Mouse (Mus musculus) thymus, postnatal 25 days (tissue): Measurements from ENCODE around the gene Dnah1.
A peak's percentile ranks its signal among the peaks of the same experiment; 100 is the strongest.

Source experiments
- DNase-seq: peaks from one replicate; pipeline ENCODE4 v3.0.0; 2022

The Dnah1 gene

DNA sequence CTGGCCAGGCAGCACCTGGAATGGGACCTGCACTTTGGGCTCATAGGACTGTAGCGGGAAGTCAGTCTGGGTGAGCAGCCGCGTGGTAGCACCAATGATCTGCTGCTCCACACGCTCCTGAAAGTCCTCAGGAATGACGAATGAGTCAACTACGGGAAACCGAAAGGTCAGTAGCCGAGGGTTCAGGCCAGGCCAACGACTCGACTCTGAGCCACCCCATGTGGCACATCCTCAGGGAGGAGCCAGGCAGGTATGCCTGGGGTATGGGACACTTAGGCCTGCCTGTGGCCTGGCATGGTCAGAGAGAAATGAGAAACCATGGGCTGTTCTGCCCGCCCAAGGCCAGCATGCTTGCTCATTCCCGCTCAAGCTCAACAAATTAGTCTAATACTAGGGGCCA, 7.1 kb downstream of the Dnah1 start:
- DNase-seq, result no peak

DNA sequence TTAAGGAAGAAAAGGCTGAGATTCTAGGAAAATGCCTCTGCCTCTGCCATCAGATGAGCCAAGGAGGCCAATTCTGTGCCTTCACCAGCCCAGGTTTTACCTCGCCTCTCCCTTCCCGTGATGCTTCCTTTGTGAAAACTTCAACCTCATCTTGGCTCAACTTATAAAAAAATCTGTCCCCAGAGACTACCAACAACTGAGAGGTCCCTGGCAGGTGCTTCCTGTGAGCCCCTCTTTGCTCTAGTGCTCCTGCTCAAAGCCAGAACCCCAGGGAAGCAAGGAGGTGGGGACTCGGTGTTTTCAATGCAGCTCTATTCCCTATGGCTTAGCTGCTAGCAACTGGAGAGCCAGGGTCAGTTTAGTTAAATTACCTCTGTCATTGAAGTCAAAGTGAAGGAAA, 10.5 kb downstream of the Dnah1 start:
- DNase-seq, result no peak

DNA sequence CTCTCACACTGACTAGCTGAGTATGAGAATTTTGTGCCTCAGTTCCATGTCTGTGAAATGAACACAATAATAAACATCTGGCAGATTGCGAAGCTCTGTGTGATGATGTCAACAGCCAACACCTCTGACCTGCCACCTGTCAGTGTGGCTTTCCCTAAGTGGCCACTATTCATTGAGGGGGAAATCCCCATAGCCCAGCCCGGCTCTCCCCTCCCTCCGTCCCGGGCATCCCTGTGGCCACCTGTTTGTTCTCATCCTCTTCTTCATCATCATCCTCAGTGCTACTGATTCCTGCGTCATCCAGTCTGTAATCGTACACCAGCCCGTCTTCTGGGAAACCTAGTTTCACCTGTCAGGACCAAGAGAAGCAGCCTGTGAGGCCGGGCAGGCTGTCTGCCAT, 38.0 kb downstream of the Dnah1 start:
- DNase-seq, result no peak

DNA sequence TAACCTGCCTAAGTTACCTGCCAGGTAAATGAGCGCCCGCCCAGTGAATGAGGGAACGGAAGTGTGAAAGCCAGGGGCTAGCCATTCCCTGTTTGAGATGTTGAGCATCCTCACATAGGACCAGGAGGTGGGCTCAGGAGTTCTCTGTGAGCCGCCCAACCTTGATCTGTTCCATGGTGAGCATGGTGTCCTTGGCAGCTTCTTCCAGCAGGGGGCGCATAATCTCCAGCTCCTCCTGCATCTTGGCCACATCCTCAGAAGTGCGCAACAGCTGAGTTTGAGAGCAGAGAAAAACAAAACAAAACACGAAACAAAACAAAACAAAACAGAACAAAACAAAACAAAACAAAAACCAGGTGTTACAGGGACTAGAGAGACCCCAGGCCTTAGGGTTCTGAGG, 51.5 kb downstream of the Dnah1 start:
- peak; percentile 78 for DNase-seq

DNA sequence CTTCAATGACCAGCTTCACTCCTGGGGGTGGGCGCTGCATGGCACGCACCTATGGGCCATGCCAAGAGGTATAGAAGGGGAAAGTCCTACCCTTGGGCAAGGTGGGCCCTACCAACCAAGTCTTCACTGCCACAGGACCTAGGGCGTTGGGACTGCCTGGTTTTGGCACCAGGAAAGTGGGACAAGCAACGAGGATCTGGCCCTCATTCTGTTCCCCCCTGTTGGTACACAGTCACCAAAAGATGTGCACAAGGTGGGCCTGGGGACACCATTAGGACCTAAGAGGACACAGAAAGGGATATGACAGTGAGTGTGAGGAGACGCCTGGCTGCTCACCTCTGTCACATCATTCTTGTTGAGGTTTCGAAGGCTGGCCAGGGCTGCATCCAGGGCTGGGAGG, 52.6 kb downstream of the Dnah1 start:
- DNase-seq, result no peak

DNA sequence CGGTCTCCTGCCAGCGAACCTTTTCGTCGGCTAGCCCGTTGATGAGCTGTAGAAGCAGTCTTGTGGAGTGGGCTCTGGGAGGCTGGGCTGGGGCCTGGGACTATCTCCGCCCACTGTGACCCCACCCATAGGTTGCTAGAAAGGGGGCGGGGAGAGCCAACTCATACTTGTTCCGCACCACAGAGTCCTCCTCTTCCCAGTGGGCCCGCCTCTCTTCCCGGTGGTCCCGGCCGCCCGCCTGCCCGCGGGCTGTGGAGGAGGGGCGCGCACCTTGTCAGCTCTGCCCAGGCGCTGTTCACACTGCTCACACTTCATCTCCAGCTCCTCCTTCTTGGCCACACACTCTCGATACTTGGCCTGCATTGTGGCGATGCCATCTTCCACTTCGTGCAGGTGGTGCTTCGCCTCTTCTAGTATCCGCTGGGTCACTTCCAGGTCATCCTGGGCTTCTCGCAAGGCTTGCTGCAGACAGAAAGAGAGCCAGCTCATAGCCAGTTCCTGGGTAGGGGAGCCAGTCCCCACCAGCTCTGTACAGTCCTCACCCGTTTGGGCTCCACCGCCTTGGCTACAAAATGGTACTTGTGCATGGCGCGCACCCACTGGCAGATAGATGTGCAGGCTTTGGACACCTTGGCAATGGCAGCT, 54.1 kb downstream of the Dnah1 start:
- DNase-seq, result peak; percentile 13

DNA sequence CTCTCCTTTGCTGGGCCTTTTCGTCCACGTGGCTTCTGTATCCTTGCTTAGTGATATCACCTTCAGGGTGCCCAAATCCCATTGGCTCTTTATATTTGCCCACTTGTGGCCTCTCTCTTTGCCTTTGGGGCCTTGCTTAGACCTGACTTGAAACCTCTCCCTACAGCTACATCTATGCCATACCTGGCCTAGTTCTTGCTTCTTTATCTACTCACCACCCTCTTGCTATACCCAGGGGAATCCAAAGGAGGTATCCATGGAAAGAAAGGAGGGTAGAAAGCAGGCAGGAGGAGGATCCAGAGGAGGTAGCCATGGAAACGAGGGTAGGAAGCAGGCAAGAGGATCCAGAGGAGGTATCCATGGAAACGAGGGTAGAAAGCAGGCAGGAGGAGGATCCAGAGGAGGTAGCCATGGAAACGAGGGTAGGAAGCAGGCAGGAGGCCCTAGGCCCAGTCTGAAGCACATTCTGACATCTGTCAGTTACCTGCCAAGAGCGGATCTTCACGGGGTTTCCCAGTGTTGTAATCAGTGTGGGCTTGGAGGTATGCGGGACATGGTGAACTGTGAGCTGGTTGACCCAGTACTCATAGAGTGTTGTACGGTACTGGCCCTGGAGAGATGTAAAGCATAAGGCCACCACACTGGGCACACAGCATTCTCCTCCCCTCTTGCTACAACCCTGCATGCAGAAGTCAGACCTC, 55.2 kb downstream of the Dnah1 start:
- DNase-seq, result no peak

DNA sequence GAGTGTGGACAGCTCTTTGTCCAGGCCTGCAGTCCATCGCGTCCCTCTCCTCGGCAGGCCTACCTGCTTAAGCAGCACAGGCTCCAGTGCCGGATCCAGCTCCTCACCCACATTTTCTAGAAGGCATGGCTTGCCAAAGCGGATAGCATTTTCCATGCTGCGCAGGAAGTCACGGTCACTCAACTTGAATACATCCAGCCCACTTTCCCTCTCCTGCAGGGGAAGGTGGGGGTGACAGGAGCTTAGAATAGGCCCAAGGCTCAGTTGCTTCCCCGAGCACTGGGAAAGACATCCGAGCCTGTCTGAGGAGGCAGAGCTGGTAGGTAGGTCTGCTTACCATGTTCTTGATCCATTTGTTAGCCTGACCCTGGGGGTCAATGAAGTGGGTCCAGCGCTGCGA, 56.0 kb downstream of the Dnah1 start:
- DNase-seq, result no peak

DNA sequence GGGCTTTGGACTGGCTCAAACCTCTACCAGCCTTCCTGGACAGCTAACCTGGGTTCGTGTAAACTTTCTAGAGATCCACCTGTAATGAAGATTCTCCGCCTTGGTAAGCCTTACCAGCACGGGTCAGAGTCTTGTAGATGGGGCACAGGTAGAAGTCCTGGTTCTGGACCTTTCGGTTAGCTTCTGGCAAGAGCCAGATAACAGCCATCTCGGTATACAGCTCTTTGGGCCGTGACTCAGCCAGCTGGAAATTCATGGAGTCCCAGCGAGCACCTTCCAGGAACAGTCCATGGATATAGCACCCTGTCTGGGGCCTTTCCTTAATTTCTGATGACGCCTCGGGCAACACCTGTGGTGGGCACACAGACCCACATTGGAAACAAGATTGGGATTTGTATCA, 62.8 kb downstream of the Dnah1 start:
- DNase-seq, result no peak

DNA sequence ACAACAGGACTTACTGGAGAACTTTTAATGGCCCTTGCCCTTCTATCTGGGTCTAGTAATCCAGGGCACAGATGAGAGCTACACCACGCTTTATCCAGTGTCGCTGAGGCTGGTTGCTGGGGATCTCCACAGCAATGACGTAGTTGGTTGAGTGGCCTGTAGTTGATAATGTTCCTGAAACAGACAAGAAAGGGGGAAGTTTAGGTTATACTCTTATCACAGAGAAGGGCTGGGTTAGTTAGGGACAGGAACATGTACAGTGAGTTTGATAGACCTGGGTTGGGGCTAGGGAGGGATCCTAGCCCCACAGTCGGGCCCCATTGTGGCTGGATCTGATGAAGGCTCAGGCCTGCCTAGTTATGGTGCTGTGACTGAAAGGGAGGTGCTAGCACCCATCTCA, 63.3 kb downstream of the Dnah1 start:
- no peak for DNase-seq

DNA sequence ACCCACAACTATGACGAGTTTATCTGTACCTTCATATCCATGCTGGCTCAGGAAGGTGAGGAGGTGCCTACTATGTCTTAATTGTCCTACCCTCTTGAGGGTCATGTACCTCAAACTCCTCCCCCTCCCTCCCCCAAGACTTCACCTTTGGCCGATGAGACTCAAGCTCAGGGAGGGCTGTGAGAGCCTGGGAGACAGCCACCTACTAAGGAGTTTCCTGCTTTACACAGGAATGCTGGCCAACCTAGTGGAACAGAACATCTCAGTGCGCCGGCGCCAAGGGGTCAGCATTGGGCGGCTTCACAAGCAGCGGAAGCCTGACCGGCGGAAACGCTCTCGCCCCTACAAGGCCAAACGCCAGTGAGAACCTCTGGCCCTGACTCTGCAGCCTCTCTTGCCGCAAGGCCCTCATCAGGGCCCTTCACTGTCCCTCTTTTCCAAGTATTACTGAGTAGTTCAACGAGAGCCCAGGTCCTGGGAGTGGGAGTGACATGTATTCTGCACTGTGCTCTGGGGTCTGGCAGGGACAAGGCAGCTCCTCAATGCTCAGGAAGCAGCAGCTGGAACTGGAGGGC, 65.1 kb downstream of the Dnah1 start:
- no peak for DNase-seq

DNA sequence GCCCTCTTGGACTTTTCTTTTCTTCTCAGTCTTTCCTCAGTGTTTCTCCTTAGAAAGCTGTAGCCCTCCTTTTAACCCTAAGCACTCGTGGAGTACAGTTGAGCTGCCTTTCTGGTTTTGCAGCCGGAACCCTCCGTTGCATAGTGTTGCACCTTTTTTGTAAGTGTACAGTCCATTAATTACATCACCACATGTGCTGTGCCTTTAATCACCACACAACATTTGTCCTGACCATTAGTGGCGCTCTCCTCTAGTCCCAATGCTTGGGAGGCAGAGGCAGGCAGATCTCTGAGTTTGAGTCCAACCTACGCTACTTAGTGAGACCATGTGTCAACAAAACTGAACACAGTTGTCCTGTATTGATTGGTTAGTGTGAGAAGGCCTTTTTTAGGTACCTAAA, 71.6 kb downstream of the Dnah1 start:
- DNase-seq, result no peak

DNA sequence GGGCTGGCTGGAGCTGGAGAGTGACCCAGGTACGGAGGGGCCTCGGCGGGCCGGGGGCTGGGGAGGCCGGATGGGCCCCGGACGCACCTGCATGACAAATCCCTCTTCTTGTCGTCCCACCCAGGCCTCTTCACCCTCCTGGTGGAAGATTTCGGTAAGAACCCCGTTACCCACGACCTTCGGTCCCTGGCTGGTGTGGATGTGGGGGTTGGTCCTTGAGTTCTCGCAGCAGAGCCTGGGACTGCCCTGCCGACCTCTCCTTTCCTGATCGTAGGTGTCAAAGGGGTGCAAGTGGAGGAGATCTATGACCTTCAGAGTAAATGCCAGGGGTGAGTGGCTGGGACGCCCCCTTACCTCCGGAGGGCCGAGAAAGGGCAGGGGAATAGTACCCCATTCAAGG, 72.1 kb downstream of the Dnah1 start:
- DNase-seq, result no peak

DNA sequence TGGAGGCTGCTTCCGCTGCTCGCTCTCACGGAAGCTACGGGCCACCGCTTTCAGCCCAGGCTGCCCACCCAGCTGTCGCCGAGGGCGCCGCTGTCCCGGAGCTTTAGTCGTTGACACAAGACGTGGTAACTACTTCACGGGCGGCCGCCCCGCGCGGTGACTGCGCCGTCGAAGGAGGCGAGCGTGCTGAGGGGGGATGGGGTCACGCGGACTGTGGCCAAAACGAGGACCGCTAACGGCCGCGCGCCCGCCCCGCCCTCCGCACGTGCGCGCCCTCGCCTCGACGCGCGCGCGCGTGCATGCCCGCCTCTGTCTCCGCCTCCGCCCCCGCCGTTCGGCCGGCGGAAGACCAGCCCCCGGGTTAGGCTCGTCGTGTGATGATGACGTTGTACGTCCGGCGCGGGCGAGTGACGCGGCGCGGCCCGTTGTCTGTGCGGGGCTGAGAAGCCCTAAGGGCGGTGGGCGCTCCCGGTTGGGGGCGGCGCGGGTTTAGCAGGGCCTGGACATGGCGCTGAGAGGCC, 72.6 kb downstream of the Dnah1 start, which contains the start of the genes Phf7 and Bap1:
Gene Phf7, minus strand, starts transcription at position 234 of the 521 bp plus-strand sequence.
Gene Bap1, plus strand, starts transcription at position 367 of the 521 bp plus-strand sequence.
- peak; percentile 97 for DNase-seq

DNA sequence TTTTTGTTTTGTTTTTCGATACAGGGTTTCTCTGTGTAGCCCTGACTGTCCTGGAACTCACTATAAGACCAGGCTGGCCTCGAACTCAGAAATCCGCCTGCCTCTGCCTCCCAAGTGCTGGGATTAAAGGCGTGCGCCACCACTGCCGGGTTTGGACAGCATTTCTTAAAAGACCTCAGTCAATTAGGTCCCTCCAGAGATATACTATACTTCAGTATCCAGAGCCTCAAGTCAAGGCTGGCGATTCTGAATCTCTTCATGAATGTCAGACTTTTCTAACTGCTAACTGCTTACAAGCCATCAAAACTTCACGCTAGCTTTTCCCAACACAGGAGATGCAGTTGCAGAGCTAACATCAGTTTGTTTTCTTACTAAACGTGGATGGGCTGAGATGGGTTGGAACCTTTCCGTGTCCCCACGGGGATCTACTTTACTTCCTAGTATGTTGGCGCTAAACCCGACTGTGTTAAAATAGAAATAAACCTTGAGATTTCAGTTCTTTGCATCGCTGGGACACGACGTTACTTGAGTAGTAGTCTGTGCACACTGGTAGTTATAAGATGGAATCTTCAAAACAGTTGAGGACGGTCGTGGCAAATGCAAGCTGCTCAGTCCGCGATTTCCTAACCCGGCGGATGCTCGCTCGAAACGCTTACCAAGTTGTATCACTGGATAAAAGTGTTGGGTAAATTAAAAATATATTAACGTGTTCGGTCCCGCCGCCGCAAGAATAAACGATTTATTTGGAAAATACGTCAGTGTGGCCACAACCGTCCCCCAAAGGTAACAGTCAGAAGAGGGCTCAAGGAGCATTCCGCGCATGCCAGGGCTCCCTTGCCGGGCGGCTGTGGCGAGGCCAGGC, 73.2 kb downstream of the Dnah1 start:
- DNase-seq, result no peak

DNA sequence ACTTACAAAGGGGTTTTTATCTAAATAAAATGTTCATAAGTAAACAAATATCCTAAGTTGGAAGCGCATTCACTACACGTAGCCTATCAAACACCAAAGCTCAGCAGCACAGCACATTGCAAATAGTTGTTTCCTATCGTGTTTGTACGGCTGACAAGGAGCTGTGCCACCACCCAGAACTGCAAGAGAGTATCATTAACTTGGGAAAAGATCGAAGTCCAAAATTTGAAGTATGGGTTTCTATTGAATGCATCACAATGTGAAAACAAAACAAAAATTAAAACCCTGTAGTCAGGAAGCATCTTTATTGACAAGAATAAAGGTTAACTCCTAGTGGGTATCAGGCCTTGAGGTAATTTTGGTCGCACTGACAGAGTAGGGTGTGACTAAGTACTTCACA, 75.3 kb downstream of the Dnah1 start:
- DNase-seq, result no peak

DNA sequence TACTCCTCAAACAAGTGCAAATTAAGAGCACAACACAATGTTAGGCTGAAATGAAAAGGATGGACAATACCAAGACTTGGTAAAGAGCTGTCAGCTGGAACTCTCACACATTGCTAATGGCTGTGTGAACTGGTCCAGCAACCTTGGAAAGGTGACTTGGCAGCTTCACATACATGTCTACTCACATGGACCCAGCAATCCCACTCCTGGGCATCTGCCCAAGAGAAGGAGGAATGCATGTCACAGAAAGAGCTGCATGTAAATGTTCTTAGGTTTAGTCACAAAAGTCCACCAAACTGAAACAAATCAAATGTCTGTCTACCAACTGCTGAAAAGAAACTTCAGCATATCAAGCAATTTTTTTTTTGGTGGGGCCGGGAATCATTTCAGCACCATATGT, 77.8 kb downstream of the Dnah1 start:
- no peak for DNase-seq

DNA sequence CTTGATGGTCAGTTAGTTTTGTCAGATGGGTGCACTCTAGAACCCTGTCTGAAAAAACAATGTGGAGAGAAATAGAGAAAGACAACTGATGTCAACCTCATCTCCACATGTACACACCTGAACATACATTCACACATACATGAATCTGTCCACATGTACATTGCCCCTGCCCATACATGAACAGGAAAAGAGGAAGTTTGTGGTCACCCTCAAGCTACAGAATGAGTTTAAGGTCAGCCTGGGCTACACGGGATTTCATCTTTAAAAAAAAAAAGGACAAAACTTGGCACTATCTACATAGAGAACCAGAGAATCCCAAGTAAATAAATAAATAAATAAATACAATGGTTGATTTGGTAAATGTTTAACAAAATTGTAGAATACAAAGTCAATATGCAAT, 78.9 kb downstream of the Dnah1 start:
- no peak for DNase-seq

DNA sequence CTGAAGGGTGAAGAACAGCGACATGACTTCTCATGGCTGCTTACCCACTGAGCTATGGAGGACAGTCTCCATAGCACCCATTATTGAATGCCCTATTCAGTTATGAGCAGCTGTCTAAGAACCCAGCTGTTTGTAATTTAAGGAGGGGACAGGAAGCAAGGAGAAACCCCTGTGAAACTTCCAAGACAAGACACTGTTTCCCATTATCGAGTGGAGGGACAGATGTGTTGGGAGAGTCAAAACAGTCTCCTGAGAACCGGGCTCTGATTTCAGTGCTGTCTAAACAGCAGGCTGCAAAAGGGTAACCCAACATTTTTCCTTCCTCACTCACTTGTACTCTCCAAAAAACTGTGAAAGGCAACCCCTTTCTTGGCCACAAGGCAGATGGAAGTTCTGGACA, 83.2 kb downstream of the Dnah1 start:
- no peak for DNase-seq

DNA sequence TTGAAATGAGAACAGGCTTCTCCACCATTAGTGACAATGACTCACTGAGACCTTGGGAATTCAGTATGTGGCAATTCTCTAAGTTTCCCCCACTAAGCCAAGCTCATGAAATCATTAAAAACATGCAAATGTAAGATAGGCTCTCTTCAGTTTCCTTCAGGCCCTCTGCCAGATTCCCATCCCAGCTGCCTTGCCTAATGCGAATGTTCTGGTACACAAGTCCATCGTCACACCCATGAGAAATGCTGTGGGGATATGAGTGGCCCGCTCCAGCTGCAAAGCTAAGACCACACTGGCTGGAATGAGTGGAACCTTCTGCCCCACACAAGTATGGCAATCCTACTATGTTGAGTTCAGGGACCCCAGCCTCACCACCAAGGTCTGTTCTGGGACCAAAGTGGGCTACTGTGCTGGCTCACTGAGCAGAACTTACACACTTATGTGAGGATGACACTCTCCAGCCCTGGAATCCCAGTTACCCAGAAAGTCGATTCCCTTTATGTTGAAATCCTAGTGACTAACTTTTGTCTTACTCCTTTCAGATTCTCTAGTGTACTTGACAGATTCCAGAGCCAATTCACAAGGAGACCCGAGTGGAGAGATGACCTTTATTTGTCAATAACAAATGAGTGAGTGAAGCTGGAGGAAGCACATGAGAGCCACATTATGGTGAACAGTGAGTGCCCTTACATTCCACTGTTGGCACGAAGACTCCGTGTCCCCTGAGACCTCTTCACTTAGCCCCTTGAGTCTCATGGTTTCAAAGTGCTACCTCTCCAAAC, 86.4 kb downstream of the Dnah1 start:
- DNase-seq, result no peak

DNA sequence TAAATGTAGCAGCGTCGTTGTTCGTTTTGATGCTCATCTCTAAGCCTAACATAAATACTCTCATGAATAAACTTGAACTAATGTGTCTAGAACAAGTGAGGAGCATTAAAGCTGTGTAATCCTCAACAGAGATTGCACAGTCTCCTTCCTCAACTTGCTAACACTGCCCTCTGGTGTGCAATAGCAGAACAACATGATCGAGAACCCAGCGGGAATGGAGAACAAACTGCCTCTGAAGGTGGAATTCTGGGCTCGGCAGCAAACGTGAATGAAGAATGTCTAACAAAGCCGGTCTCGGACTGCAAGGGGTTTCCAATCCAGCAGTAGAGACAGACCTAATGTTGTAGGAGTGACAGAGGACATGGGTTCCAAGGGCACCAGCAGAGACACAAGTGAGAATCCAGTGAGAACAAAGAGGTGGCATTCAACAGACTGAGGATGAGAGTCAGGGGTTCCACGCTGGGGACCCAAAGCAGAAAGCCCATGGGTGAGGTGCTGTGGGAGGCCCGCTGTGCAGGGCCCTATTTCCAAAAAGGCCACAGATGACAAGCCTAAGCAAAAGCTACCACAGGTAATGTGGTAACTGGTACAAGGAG, 89.6 kb downstream of the Dnah1 start:
- DNase-seq, result peak; percentile 73
